Comparison of ENCODE assay signal across 19 mouse cellular contexts in genomic region chr11:96718609-96719008, GRCm38 (mm10). TPM values are rescaled to one million over a fixed set of nuclear protein-coding genes. Genes with fewer than 3 reads are reported as not detected.
DNase-seq lines count a peak whose midpoint lies in the region; ATAC-seq and TF ChIP-seq lines count a peak whose summit lies in the region.
"Had no signal": no experiment of that assay in that cellular context is flagged by ENCODE, and none has a peak within 500 bp of the region (broad histone marks: within the 10 kb centered on the region; RNA-seq: fewer than 3 reads in every experiment).

No protein-coding gene starts in this region.

- no peaks in the 10 kb centered on the region for H3K27me3 ChIP-seq in hindbrain, embryonic 13.5 days
- no peaks in the 10 kb centered on the region for H3K27me3 ChIP-seq in hindbrain, embryonic 12.5 days
- H3K27me3 ChIP-seq in midbrain, postnatal 0 days (ENCODE audit: insufficient read depth, low read length): no peaks in the 10 kb centered on the region
- no peaks in the 10 kb centered on the region for H3K27me3 ChIP-seq in midbrain, embryonic 13.5 days
- H3K27me3 ChIP-seq in kidney, adult 2 months (replicated peaks; ENCODE audit: control insufficient read depth, insufficient read depth, low read length): no peaks in the 10 kb centered on the region
- H3K27me3 ChIP-seq: forebrain, embryonic 13.5 days had no signal

- no peak for TF ChIP-seq CTCF in midbrain, postnatal 0 days (IDR thresholded peaks at IDR 0.05)
- TF ChIP-seq CTCF in brain, embryonic 14.5 days (IDR thresholded peaks at IDR 0.05; ENCODE audit: borderline replicate concordance, extremely low read depth, insufficient read depth, insufficient read length): no peak
- TF ChIP-seq CTCF in kidney, adult 2 months (conservative IDR thresholded peaks at IDR 0.05; ENCODE audit: insufficient read depth, insufficient read length, low read depth, low read length): no peak

- TF ChIP-seq POLR2A in brain, embryonic 14.5 days (IDR thresholded peaks at IDR 0.05; ENCODE audit: borderline replicate concordance, extremely low read depth, insufficient read depth, insufficient read length, poor library complexity, severe bottlenecking): no peak
- TF ChIP-seq POLR2A in kidney, adult 2 months (IDR thresholded peaks at IDR 0.05; ENCODE audit: low read depth, low read length): no peak

- no peak for ATAC-seq in hindbrain, embryonic 13.5 days (ENCODE audit: low FRiP score)
- no peak for ATAC-seq in hindbrain, embryonic 12.5 days (ENCODE audit: low FRiP score)
- ATAC-seq in midbrain, postnatal 0 days (ENCODE audit: low FRiP score): no peak
- no peak for ATAC-seq in midbrain, embryonic 13.5 days
- ATAC-seq: forebrain, embryonic 13.5 days; intestine, embryonic 16.5 days had no signal

- DNase-seq in midbrain, postnatal 0 days (ENCODE audit: low spot score): peak; percentile 53
- DNase-seq in brain, embryonic 14.5 days (ENCODE audit: low read depth): peak; percentile 74
- DNase-seq in kidney, adult 2 months: no peak
- DNase-seq: adrenal gland, adult 8-10 months; adrenal gland, postnatal 36 days; cerebellum, adult 11 months; cerebellum, adult 8-10 months; cerebellum, postnatal 25 days; gastrocnemius, adult 2 months; gastrocnemius, postnatal 36 days; heart, adult 11 months; heart, postnatal 36 days had no signal

- H3K4me3 ChIP-seq in hindbrain, embryonic 13.5 days: no peak overlapping the region
- no peak overlapping the region for H3K4me3 ChIP-seq in hindbrain, embryonic 12.5 days
- no peak overlapping the region for H3K4me3 ChIP-seq in midbrain, postnatal 0 days (ENCODE audit: low read depth, low read length)
- H3K4me3 ChIP-seq in midbrain, embryonic 13.5 days (replicated peaks): no peak overlapping the region
- H3K4me3 ChIP-seq in kidney, adult 2 months (ENCODE audit: insufficient read depth, low read depth, low read length): no peak overlapping the region
- H3K4me3 ChIP-seq: embryonic facial prominence, embryonic 13.5 days; forebrain, embryonic 13.5 days; gastrocnemius, adult 2 months; heart, embryonic 13.5 days had no signal

- H3K9me3 ChIP-seq in hindbrain, embryonic 13.5 days: no peaks in the 10 kb centered on the region
- H3K9me3 ChIP-seq in hindbrain, embryonic 12.5 days (replicated peaks): no peaks in the 10 kb centered on the region
- H3K9me3 ChIP-seq in midbrain, postnatal 0 days (ENCODE audit: low read length): no peaks in the 10 kb centered on the region
- H3K9me3 ChIP-seq in midbrain, embryonic 13.5 days: no peaks in the 10 kb centered on the region
- H3K9me3 ChIP-seq: embryonic facial prominence, embryonic 13.5 days; forebrain, embryonic 13.5 days; heart, embryonic 13.5 days had no signal

- peak overlapping the region; percentile 25 for H3K27ac ChIP-seq in hindbrain, embryonic 13.5 days
- no peak overlapping the region for H3K27ac ChIP-seq in hindbrain, embryonic 12.5 days
- H3K27ac ChIP-seq in midbrain, postnatal 0 days (ENCODE audit: low read depth, low read length): no peak overlapping the region
- no peak overlapping the region for H3K27ac ChIP-seq in midbrain, embryonic 13.5 days
- no peak overlapping the region for H3K27ac ChIP-seq in kidney, adult 2 months (ENCODE audit: insufficient read depth, low read depth, low read length)
- H3K27ac ChIP-seq: embryonic facial prominence, embryonic 13.5 days; forebrain, embryonic 13.5 days; gastrocnemius, adult 2 months; heart, embryonic 13.5 days had no signal

- H3K9ac ChIP-seq in hindbrain, embryonic 13.5 days: no peak overlapping the region
- no peak overlapping the region for H3K9ac ChIP-seq in hindbrain, embryonic 12.5 days
- no peak overlapping the region for H3K9ac ChIP-seq in midbrain, postnatal 0 days (replicated peaks; ENCODE audit: low read length, poor library complexity, severe bottlenecking)
- H3K9ac ChIP-seq in midbrain, embryonic 13.5 days (replicated peaks): no peak overlapping the region
- H3K9ac ChIP-seq: embryonic facial prominence, embryonic 13.5 days; forebrain, embryonic 13.5 days; heart, embryonic 13.5 days had no signal

- 40% methylated on average over 7 of the region's 7 CpGs for WGBS in hindbrain, embryonic 13.5 days
- 57% methylated on average over 7 of the region's 7 CpGs for WGBS in hindbrain, embryonic 12.5 days
- 50% methylated on average over 7 of the region's 7 CpGs for WGBS in midbrain, postnatal 0 days
- whole genome bisulfite sequencing in midbrain, embryonic 13.5 days: 58% methylated on average over 7 of the region's 7 CpGs
- WGBS in kidney, adult 2 months: 40% methylated on average over 7 of the region's 7 CpGs

- peaks cover 36% of the 10 kb centered on the region for H3K4me1 ChIP-seq in hindbrain, embryonic 13.5 days (replicated peaks)
- peaks cover 14% of the 10 kb centered on the region for H3K4me1 ChIP-seq in hindbrain, embryonic 12.5 days
- no peaks in the 10 kb centered on the region for H3K4me1 ChIP-seq in midbrain, postnatal 0 days (ENCODE audit: insufficient read depth, low read length)
- H3K4me1 ChIP-seq in midbrain, embryonic 13.5 days (replicated peaks): peaks cover 20% of the 10 kb centered on the region
- H3K4me1 ChIP-seq in kidney, adult 2 months (ENCODE audit: control insufficient read depth, insufficient read depth, low read length): no peaks in the 10 kb centered on the region
- H3K4me1 ChIP-seq: heart, embryonic 13.5 days had no signal

- no peak overlapping the region for H3K4me2 ChIP-seq in hindbrain, embryonic 13.5 days
- H3K4me2 ChIP-seq in hindbrain, embryonic 12.5 days (replicated peaks): no peak overlapping the region
- H3K4me2 ChIP-seq in midbrain, postnatal 0 days (ENCODE audit: low read depth, low read length, poor library complexity, severe bottlenecking): no peak overlapping the region
- no peak overlapping the region for H3K4me2 ChIP-seq in midbrain, embryonic 13.5 days (replicated peaks)
- H3K4me2 ChIP-seq: embryonic facial prominence, embryonic 13.5 days; forebrain, embryonic 13.5 days; heart, embryonic 13.5 days had no signal

- H3K36me3 ChIP-seq in hindbrain, embryonic 13.5 days: no peaks in the 10 kb centered on the region
- H3K36me3 ChIP-seq in hindbrain, embryonic 12.5 days: no peaks in the 10 kb centered on the region
- H3K36me3 ChIP-seq in midbrain, postnatal 0 days (ENCODE audit: insufficient read depth, low read length): no peaks in the 10 kb centered on the region
- no peaks in the 10 kb centered on the region for H3K36me3 ChIP-seq in midbrain, embryonic 13.5 days
- H3K36me3 ChIP-seq in kidney, adult 2 months (ENCODE audit: control insufficient read depth, insufficient read depth, low read length): no peaks in the 10 kb centered on the region
- H3K36me3 ChIP-seq: embryonic facial prominence, embryonic 13.5 days; heart, embryonic 13.5 days had no signal

RNA-seq across cellular contexts. Expression of gene Snx11, which starts 58.8 kb away (rescaled TPM):
- 69.0 and 71.8 TPM in 2 replicates for polyA plus RNA-seq in hindbrain, embryonic 13.5 days (2015; fragmentation: Nextera tagmentation; extraction: Ambion mirVana)
- 40.5 and 45.1 TPM in 2 replicates for polyA plus RNA-seq in hindbrain, embryonic 12.5 days (2016; fragmentation: Nextera tagmentation; extraction: Ambion mirVana)
- total RNA-seq in midbrain, postnatal 0 days (2014; rRNA removed): 61.6 and 61.9 TPM in 2 replicates
- 36.6 and 38.9 TPM in 2 replicates for polyA plus RNA-seq in midbrain, postnatal 0 days (2015; fragmentation: Nextera tagmentation; extraction: Ambion mirVana)
- 45.6 and 47.4 TPM in 2 replicates for polyA plus RNA-seq in midbrain, embryonic 13.5 days (2015; fragmentation: Nextera tagmentation; extraction: Ambion mirVana)
- polyA plus RNA-seq in brain, embryonic 14.5 days (2012; rRNA removed): 54.8 and 60.8 TPM in 2 replicates
- 13.2 and 13.7 TPM in 2 replicates for polyA plus RNA-seq in kidney, adult 2 months (2012; rRNA removed)
